Mouse (Mus musculus) liver, postnatal 0 days (tissue): ENCODE results near the gene Slc39a11. TPM values are rescaled to one million over a fixed set of nuclear protein-coding genes. Genes with fewer than 3 reads are reported as not detected.

ENCODE experiments used
- ATAC-seq: fragments of 200-750 bp; cut with Nextera tagmentation; 2 replicates; pipeline ENCODE4 v1.8.0; 2017; ENCODE audit warnings: mild to moderate bottlenecking, moderate library complexity
- DNase-seq: peaks from one replicate; pipeline ENCODE4 v3.0.0-alpha.2; 2016
- H3K27ac ChIP-seq: fragments of 300-500 bp; sonication (generic); 2 replicates; pipeline ENCODE4 v1.5.1; 2014; ENCODE audit warnings: antibody characterized with exemption, moderate library complexity, mild to moderate bottlenecking, low read depth
- H3K27me3 ChIP-seq: fragments of 300-500 bp; sonication (generic); 2 replicates; pipeline ENCODE4 v1.6.1; 2014; ENCODE audit warnings: low read length, control low read depth, mixed read lengths; ENCODE audit not compliant: insufficient read depth
- H3K36me3 ChIP-seq: fragments of 300-500 bp; sonication (generic); replicated peaks from 2 replicates; pipeline ENCODE4 v1.6.1; 2014; ENCODE audit warnings: mild to moderate bottlenecking, control low read depth, low read length, moderate library complexity, mixed read lengths; ENCODE audit not compliant: insufficient read depth
- H3K4me1 ChIP-seq: fragments of 300-500 bp; sonication (generic); 2 replicates; pipeline ENCODE4 v1.6.1; 2014; ENCODE audit warnings: antibody characterized with exemption, mild to moderate bottlenecking, control low read depth; ENCODE audit not compliant: insufficient read depth
- H3K4me2 ChIP-seq: fragments of 300-500 bp; sonication (generic); 2 replicates; pipeline ENCODE4 v1.6.1; 2014; ENCODE audit warnings: low read depth, mild to moderate bottlenecking, low read length, moderate library complexity, mixed read lengths
- H3K4me3 ChIP-seq: fragments of 300-500 bp; sonication (generic); 2 replicates; pipeline ENCODE4 v1.5.1; 2014; ENCODE audit warnings: low read depth, low read length
- H3K9ac ChIP-seq: fragments of 300-500 bp; sonication (generic); replicated peaks from 2 replicates; pipeline ENCODE4 v1.6.1; 2014; ENCODE audit warnings: mild to moderate bottlenecking, moderate library complexity
- H3K9me3 ChIP-seq: fragments of 300-500 bp; sonication (generic); 2 replicates; pipeline ENCODE4 v1.6.1; 2016; ENCODE audit warnings: mild to moderate bottlenecking, control low read depth, low read length, mixed read lengths
- CTCF ChIP-seq: sonication (generic); IDR thresholded peaks from 2 replicates; pipeline ENCODE4 v1.5.1; 2016; ENCODE audit warnings: antibody characterized with exemption, low read depth
- EP300 ChIP-seq: IDR thresholded peaks from 2 replicates; pipeline ENCODE4 v1.6.1; 2016; ENCODE audit warnings: antibody characterized with exemption, low read depth, mild to moderate bottlenecking
- WGBS: fragments of 180-500 bp; shearing (Covaris S2); extraction: QIAGEN DNeasy Blood & Tissue Kit; methylation state at CpG from one replicate; pipeline ENCODE4 v1.1.7; 2014; ENCODE audit not compliant: insufficient replicate concordance; 5-methylcytosine and 5-hydroxymethylcytosine counted together
- polyA plus RNA-seq: library from polyadenylated mRNA; unstranded; fragments of >200 nt; fragmentation: Nextera tagmentation; extraction: Ambion mirVana; gene quantifications from 2 replicates; pipeline ENCODE4 v1.2.1, GENCODE M21; 2015

Slc39a11 gene
- polyA plus RNA-seq, 1 experiment from 2014 or later, result 10.9 TPM

- 48% methylated on average over 18 of the region's 18 CpGs for WGBS
Measured at GRCm38 (mm10) chr11:113221267-113222195, 428.3 kb downstream of the Slc39a11 start.

GRCm38 (mm10) chr11:113220649-113221048, 429.2 kb downstream of the Slc39a11 start:
- H3K4me1 ChIP-seq, result no peaks in the 10 kb centered on the region
- no peak overlapping the region for H3K9ac ChIP-seq
- DNase-seq (no peak), ATAC-seq (no peak)
- H3K4me3 ChIP-seq, result no peak overlapping the region
- no peak overlapping the region for H3K4me2 ChIP-seq
- H3K27ac ChIP-seq, result no peak overlapping the region
- no peaks in the 10 kb centered on the region for H3K27me3 ChIP-seq
- no peaks in the 10 kb centered on the region for H3K9me3 ChIP-seq
- 52% methylated on average over 2 of the region's 2 CpGs for WGBS
- H3K36me3 ChIP-seq, result no peaks in the 10 kb centered on the region
- TF ChIP-seq EP300, result no peak
- no peak for TF ChIP-seq CTCF

More at GRCm38 (mm10) chr11:113221267-113222195, 428.3 kb downstream of the Slc39a11 start:
- no peaks in the 10 kb centered on the region for H3K36me3 ChIP-seq
- H3K9me3 ChIP-seq, result no peaks in the 10 kb centered on the region
- H3K9ac ChIP-seq, result no peak overlapping the region
- peak overlapping the region; percentile 27; the same call in 1 of the 2 replicates for H3K4me2 ChIP-seq
- DNase-seq (no peak), ATAC-seq (no peak)
- TF ChIP-seq CTCF, result no peak
- TF ChIP-seq EP300, result no peak
- no peak overlapping the region for H3K4me3 ChIP-seq
- H3K27me3 ChIP-seq, result no peaks in the 10 kb centered on the region
- H3K27ac ChIP-seq, result no peak overlapping the region
- no peaks in the 10 kb centered on the region for H3K4me1 ChIP-seq

- H3K27ac ChIP-seq, result no peak overlapping the region
- no peaks in the 10 kb centered on the region for H3K9me3 ChIP-seq
- DNase-seq (no peak), ATAC-seq (no peak)
- H3K4me2 ChIP-seq, result no peak overlapping the region
- H3K9ac ChIP-seq, result no peak overlapping the region
- no peak overlapping the region for H3K4me3 ChIP-seq
- TF ChIP-seq CTCF (no peak), EP300 (no peak)
- H3K36me3 ChIP-seq, result no peaks in the 10 kb centered on the region
- no peaks in the 10 kb centered on the region for H3K27me3 ChIP-seq
- WGBS, result 83% methylated on average over 7 of the region's 7 CpGs
- H3K4me1 ChIP-seq, result no peaks in the 10 kb centered on the region
Measured at GRCm38 (mm10) chr11:113214741-113215140, 435.1 kb downstream of the Slc39a11 start.

GRCm38 (mm10) chr11:113212390-113213025, 437.4 kb downstream of the Slc39a11 start:
- WGBS, result 72% methylated on average over 13 of the region's 13 CpGs
- Histone ChIP-seq H3K36me3 (no peaks in the 10 kb centered on the region), H3K9me3 (no peaks in the 10 kb centered on the region), H3K9ac (no peak overlapping the region), H3K4me3 (no peak overlapping the region), H3K27me3 (no peaks in the 10 kb centered on the region), H3K27ac (no peak overlapping the region), H3K4me1 (no peaks in the 10 kb centered on the region), H3K4me2 (no peak overlapping the region)
- DNase-seq (no peak), ATAC-seq (no peak)
- TF ChIP-seq EP300, result no peak
- TF ChIP-seq CTCF, result no peak

GRCm38 (mm10) chr11:113209220-113209878, 440.5 kb downstream of the Slc39a11 start:
- Histone ChIP-seq H3K36me3 (no peaks in the 10 kb centered on the region), H3K9ac (no peak overlapping the region), H3K4me2 (no peak overlapping the region), H3K27ac (no peak overlapping the region), H3K27me3 (no peaks in the 10 kb centered on the region), H3K9me3 (no peaks in the 10 kb centered on the region), H3K4me1 (no peaks in the 10 kb centered on the region), H3K4me3 (no peak overlapping the region)
- TF ChIP-seq CTCF, result no peak
- TF ChIP-seq EP300, result no peak
- DNase-seq (no peak), ATAC-seq (no peak)
- WGBS, result 67% methylated on average over 16 of the region's 16 CpGs
